Mouse (Mus musculus) limb, embryonic 14.5 days (tissue): ENCODE data around the gene Mga. TPM values are rescaled to one million over a fixed set of nuclear protein-coding genes. Genes with fewer than 3 reads are reported as not detected.
A peak's percentile ranks its signal among the peaks of the same experiment; 100 is the strongest.

Source experiments
- ATAC-seq: fragments of 200-750 bp; cut with Nextera tagmentation; 2 replicates; pipeline ENCODE4 v1.8.0; 2017; ENCODE audit warnings: low read depth, moderate number of reproducible peaks, moderate TSS enrichment; ENCODE audit not compliant: low FRiP score
- DNase-seq: peaks from one replicate; pipeline ENCODE4 v3.0.0-alpha.2; 2015; ENCODE audit warnings: low spot score
- H3K27ac ChIP-seq: fragments of 300-500 bp; sonication (generic); replicated peaks from 2 replicates; pipeline ENCODE4 v1.5.1; 2014; ENCODE audit warnings: low read depth, mild to moderate bottlenecking, low read length, moderate library complexity, mixed read lengths
- H3K27me3 ChIP-seq: fragments of 300-500 bp; sonication (generic); 2 replicates; pipeline ENCODE4 v1.6.1; 2014; ENCODE audit warnings: low read length, mixed read lengths; ENCODE audit not compliant: control insufficient read depth, insufficient read depth
- H3K36me3 ChIP-seq: fragments of 300-500 bp; sonication (generic); 2 replicates; pipeline ENCODE4 v1.6.1; 2014; ENCODE audit warnings: mild to moderate bottlenecking, low read length, moderate library complexity, mixed read lengths; ENCODE audit not compliant: control insufficient read depth, insufficient read depth
- H3K4me1 ChIP-seq: fragments of 300-500 bp; sonication (generic); 2 replicates; pipeline ENCODE4 v1.6.1; 2014; ENCODE audit warnings: antibody characterized with exemption, low read length, mixed read lengths; ENCODE audit not compliant: control insufficient read depth, insufficient read depth
- H3K4me2 ChIP-seq: fragments of 300-500 bp; sonication (generic); replicated peaks from 2 replicates; pipeline ENCODE4 v1.6.1; 2014; ENCODE audit warnings: low read depth, mild to moderate bottlenecking, low read length, moderate library complexity; ENCODE audit not compliant: severe bottlenecking
- H3K4me3 ChIP-seq: fragments of 300-500 bp; sonication (generic); replicated peaks from 2 replicates; pipeline ENCODE4 v1.5.1; 2014; ENCODE audit warnings: low read length
- H3K9ac ChIP-seq: fragments of 300-500 bp; sonication (generic); 2 replicates; pipeline ENCODE4 v1.6.1; 2014; ENCODE audit warnings: mild to moderate bottlenecking, low read depth, low read length, moderate library complexity; ENCODE audit not compliant: severe bottlenecking
- H3K9me3 ChIP-seq: fragments of 300-500 bp; sonication (generic); 2 replicates; pipeline ENCODE4 v1.6.1; 2016; ENCODE audit warnings: low read length; ENCODE audit not compliant: control insufficient read depth
- POLR2A ChIP-seq: fragments of 200-500 bp; IDR thresholded peaks from 2 replicates; pipeline ENCODE4 v1.8.0; 2012; ENCODE audit warnings: inconsistent platforms, mild to moderate bottlenecking, moderate library complexity, borderline replicate concordance; ENCODE audit not compliant: insufficient read depth, insufficient read length; ENCODE audit errors: extremely low read depth
- WGBS: fragments of 180-500 bp; shearing (Covaris S2); extraction: QIAGEN DNeasy Blood & Tissue Kit; methylation state at CpG from one replicate; pipeline ENCODE4 v1.1.7; 2014; 5-methylcytosine and 5-hydroxymethylcytosine counted together
- polyA plus RNA-seq, 2 experiments: library from polyadenylated mRNA; depleted of rRNA in 1 of 2; stranded (reverse) in 1 of 2; unstranded in 1 of 2; fragments of >200 nt; fragmentation: Nextera tagmentation in 1 of 2; extraction: Ambion mirVana in 1 of 2; gene quantifications; 2 replicates each; pipeline versions ENCODE4 v1.2.1 to v1.2.3; 2012 to 2014

The Mga gene
- polyA plus RNA-seq, 2 experiments = 27.3 to 38.4 TPM

- ATAC-seq (no peak), DNase-seq (peak; percentile 48)
- Histone ChIP-seq H3K36me3 (peaks cover 9% of the 10 kb centered on the region), H3K4me3 (peak overlapping the region; percentile 50), H3K9ac (peak overlapping the region; percentile 60), H3K4me1 (peaks cover 13% of the 10 kb centered on the region), H3K4me2 (peak overlapping the region; percentile 89), H3K27ac (no peak overlapping the region), H3K27me3 (no peaks in the 10 kb centered on the region), H3K9me3 (no peaks in the 10 kb centered on the region)
- WGBS = 8% methylated on average over 19 of the region's 19 CpGs
- TF ChIP-seq POLR2A = no peak
Observed at GRCm38 (mm10) chr2:119898141-119898594, 1.1 kb downstream of the Mga start.

DNA sequence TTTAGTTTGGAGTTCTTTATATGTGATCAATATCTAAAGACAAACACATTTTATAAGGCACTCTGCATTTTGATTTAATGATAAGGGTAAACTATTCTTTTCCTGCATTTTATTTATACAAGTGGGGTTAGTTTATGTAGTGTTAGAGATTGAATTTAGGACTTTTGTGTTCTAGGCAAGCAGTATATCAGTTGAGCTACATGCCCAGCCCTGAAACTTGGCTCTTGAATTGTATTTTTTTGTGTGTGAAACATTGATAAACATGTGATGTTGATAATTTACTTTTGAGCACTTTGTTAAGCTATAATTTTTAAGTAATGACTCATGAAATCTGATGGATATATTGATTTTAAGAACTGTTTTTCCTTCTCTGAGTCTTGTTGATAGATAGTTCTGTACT is 19.0 kb downstream of the Mga start:
- H3K4me3 ChIP-seq = no peak overlapping the region
- TF ChIP-seq POLR2A = no peak
- no peaks in the 10 kb centered on the region for H3K9me3 ChIP-seq
- ATAC-seq (no peak), DNase-seq (no peak)
- H3K36me3 ChIP-seq = peaks cover 28% of the 10 kb centered on the region
- no peak overlapping the region for H3K27ac ChIP-seq
- H3K4me2 ChIP-seq = no peak overlapping the region
- no peak overlapping the region for H3K9ac ChIP-seq
- H3K4me1 ChIP-seq = no peaks in the 10 kb centered on the region
- no peaks in the 10 kb centered on the region for H3K27me3 ChIP-seq

- no peak for TF ChIP-seq POLR2A
- H3K9me3 ChIP-seq = no peaks in the 10 kb centered on the region
- no peak overlapping the region for H3K9ac ChIP-seq
- no peak overlapping the region for H3K4me2 ChIP-seq
- no peaks in the 10 kb centered on the region for H3K4me1 ChIP-seq
- H3K4me3 ChIP-seq = no peak overlapping the region
- DNase-seq (no peak), ATAC-seq (no peak)
- WGBS = 71% methylated on average over 1 of the region's 1 CpGs
- H3K27ac ChIP-seq = no peak overlapping the region
- no peaks in the 10 kb centered on the region for H3K27me3 ChIP-seq
- peaks cover 39% of the 10 kb centered on the region for H3K36me3 ChIP-seq
Observed at GRCm38 (mm10) chr2:119917631-119918369, 20.8 kb downstream of the Mga start.

GRCm38 (mm10) chr2:119970571-119970970 is 73.5 kb downstream of the Mga start:
- DNase-seq = peak; percentile 73
- Histone ChIP-seq H3K9me3 (no peaks in the 10 kb centered on the region), H3K36me3 (peaks cover 8% of the 10 kb centered on the region), H3K9ac (no peak overlapping the region), H3K27me3 (no peaks in the 10 kb centered on the region), H3K4me3 (no peak overlapping the region), H3K4me2 (no peak overlapping the region), H3K27ac (no peak overlapping the region), H3K4me1 (peaks cover 18% of the 10 kb centered on the region)
- 40% methylated on average over 9 of the region's 9 CpGs for WGBS
- no peak for TF ChIP-seq POLR2A
- no peak for ATAC-seq

DNA sequence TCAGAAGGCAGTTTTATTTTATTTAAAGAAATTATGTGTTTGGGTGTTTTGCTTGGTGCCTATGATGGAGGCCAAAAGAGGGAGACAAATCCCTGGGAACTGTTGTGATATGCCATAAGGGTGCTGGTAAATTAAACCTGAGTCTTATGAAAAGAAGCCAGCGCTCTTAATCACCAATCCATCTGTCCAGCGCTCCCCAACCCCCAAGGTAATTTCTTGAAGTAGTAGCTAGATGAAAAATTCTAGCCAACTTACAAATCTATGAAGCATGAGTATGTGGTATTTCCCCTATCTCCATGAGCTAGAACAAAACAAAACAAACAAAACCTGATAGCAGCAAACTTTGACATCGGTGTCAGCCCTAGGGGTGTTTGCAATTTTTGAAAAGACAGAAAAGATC is 74.3 kb downstream of the Mga start:
- 83% methylated on average over 3 of the region's 3 CpGs for WGBS
- H3K9me3 ChIP-seq = no peaks in the 10 kb centered on the region
- peaks cover 18% of the 10 kb centered on the region for H3K4me1 ChIP-seq
- peak overlapping the region; percentile 50; the same call in 1 of the 2 replicates for H3K4me2 ChIP-seq
- TF ChIP-seq POLR2A = no peak
- no peak overlapping the region for H3K9ac ChIP-seq
- DNase-seq (no peak), ATAC-seq (no peak)
- H3K4me3 ChIP-seq = peak overlapping the region; percentile 87; the same call in 1 of the 2 replicates
- H3K36me3 ChIP-seq = peaks cover 4% of the 10 kb centered on the region; the same call in 1 of the 2 replicates
- no peaks in the 10 kb centered on the region for H3K27me3 ChIP-seq
- H3K27ac ChIP-seq = no peak overlapping the region
